12 mouse cellular contexts compared by ENCODE assay signal in the genomic region with DNA sequence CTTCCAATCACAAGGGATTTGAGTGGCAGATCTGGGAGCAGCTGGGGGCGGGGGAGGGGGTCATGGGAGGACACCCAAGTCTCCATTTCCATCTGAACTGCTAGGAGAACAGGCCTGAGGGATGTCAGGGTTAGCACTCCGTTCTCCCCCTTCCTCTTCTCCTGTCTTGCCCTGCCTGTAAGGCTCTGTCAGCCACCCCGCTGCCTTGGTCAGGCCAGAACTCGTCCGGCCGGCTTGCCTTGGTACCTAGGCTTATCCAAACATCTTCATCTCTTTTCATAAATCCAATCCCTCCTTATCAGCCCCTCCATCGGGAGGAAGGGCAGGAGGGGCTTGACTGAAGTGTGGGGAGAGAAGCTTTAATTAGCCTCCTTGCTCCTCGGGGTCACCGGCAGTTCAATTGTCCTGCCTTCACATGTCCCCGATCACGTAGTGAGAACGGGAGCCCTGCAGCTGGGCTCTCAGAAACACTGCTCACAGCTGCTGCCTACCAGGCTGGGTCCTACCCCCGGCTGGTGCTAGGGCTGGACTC.
DNase-seq lines count a peak whose midpoint lies in the region; ATAC-seq and TF ChIP-seq lines count a peak whose summit lies in the region.
"Had no signal": no experiment of that assay in that cellular context is flagged by ENCODE, and none has a peak within 500 bp of the region (broad histone marks: within the 10 kb centered on the region; RNA-seq: fewer than 3 reads in every experiment).

No protein-coding gene starts in this region.

- peaks cover 46% of the 10 kb centered on the region for H3K4me1 ChIP-seq in lung, embryonic 16.5 days (replicated peaks; ENCODE audit: control insufficient read depth, insufficient read depth, low read length)
- peaks cover 10% of the 10 kb centered on the region; the same call in 1 of the 2 replicates for H3K4me1 ChIP-seq in lung, adult 2 months (ENCODE audit: control insufficient read depth, insufficient read depth, low read length)
- peaks cover 67% of the 10 kb centered on the region for H3K4me1 ChIP-seq in embryonic facial prominence, embryonic 10.5 days
- peaks cover 33% of the 10 kb centered on the region for H3K4me1 ChIP-seq in forebrain, embryonic 14.5 days (ENCODE audit: control insufficient read depth, insufficient read depth, low read length)
- H3K4me1 ChIP-seq: megakaryocyte, embryonic 14.5 days had no signal

- 22% methylated on average over 13 of the region's 13 CpGs for WGBS in lung, embryonic 16.5 days
- 54% methylated on average over 13 of the region's 13 CpGs for WGBS in lung, adult 2 months
- 16% methylated on average over 13 of the region's 13 CpGs for WGBS in embryonic facial prominence, embryonic 10.5 days
- 31% methylated on average over 13 of the region's 13 CpGs for WGBS in forebrain, embryonic 14.5 days

- no peak for DNase-seq in lung, adult 2 months
- DNase-seq in embryonic facial prominence, embryonic 10.5 days (ENCODE audit: low spot score): peak; percentile 68
- peak; percentile 37 for DNase-seq in forebrain, embryonic 14.5 days (ENCODE audit: low spot score)
- DNase-seq in retina, embryonic 14.5 days (ENCODE audit: low spot score): peak; percentile 61
- DNase-seq in adrenal gland, postnatal 4 days (ENCODE audit: low spot score in 2 of 2): no peak
- no peak for DNase-seq in layer of hippocampus, adult 9-11 months
- DNase-seq: gastrocnemius, postnatal 14 days; heart, postnatal 10 days had no signal

- peak; percentile 89 for ATAC-seq in lung, embryonic 16.5 days (ENCODE audit: low read depth)
- peak; percentile 52; the same call in 1 of the 2 replicates for ATAC-seq in forebrain, embryonic 14.5 days

- H3K4me3 ChIP-seq in lung, embryonic 16.5 days (ENCODE audit: low read length): no peak overlapping the region
- no peak overlapping the region for H3K4me3 ChIP-seq in lung, adult 2 months (replicated peaks; ENCODE audit: extremely low read depth, low read depth, low read length)
- no peak overlapping the region for H3K4me3 ChIP-seq in embryonic facial prominence, embryonic 10.5 days
- no peak overlapping the region for H3K4me3 ChIP-seq in forebrain, embryonic 14.5 days (ENCODE audit: low read depth, low read length)
- H3K4me3 ChIP-seq: embryonic facial prominence, embryonic 15.5 days; limb, embryonic 15.5 days; megakaryocyte, embryonic 14.5 days had no signal

- no peak for TF ChIP-seq CTCF in lung, adult 2 months (IDR thresholded peaks at IDR 0.05; ENCODE audit: insufficient read depth, low read length)

- TF ChIP-seq POLR2A in lung, adult 2 months (IDR thresholded peaks at IDR 0.05; ENCODE audit: borderline replicate concordance, extremely low read depth, low read depth, low read length): no peak

- peak overlapping the region; percentile 39 for H3K9ac ChIP-seq in lung, embryonic 16.5 days (ENCODE audit: low read length)
- no peak overlapping the region for H3K9ac ChIP-seq in forebrain, embryonic 14.5 days (ENCODE audit: low read length)
- H3K9ac ChIP-seq: embryonic facial prominence, embryonic 15.5 days; limb, embryonic 15.5 days had no signal

- H3K27ac ChIP-seq in lung, embryonic 16.5 days (ENCODE audit: low read length): peak overlapping the region; percentile 79
- peak overlapping the region; percentile 72 for H3K27ac ChIP-seq in embryonic facial prominence, embryonic 10.5 days (replicated peaks)
- no peak overlapping the region for H3K27ac ChIP-seq in forebrain, embryonic 14.5 days (ENCODE audit: low read depth, low read length)
- H3K27ac ChIP-seq: limb, embryonic 15.5 days had no signal

- H3K9me3 ChIP-seq in lung, embryonic 16.5 days (ENCODE audit: control insufficient read depth, low read length): no peaks in the 10 kb centered on the region
- no peaks in the 10 kb centered on the region for H3K9me3 ChIP-seq in embryonic facial prominence, embryonic 10.5 days
- no peaks in the 10 kb centered on the region for H3K9me3 ChIP-seq in forebrain, embryonic 14.5 days (replicated peaks; ENCODE audit: control insufficient read depth, low read length)
- H3K9me3 ChIP-seq: embryonic facial prominence, embryonic 15.5 days; limb, embryonic 15.5 days had no signal

- H3K27me3 ChIP-seq in lung, embryonic 16.5 days (ENCODE audit: control insufficient read depth, insufficient read depth, low read depth, low read length): no peaks in the 10 kb centered on the region
- H3K27me3 ChIP-seq in embryonic facial prominence, embryonic 10.5 days (replicated peaks; ENCODE audit: low read depth, poor library complexity, severe bottlenecking): peaks cover 8% of the 10 kb centered on the region; the same call in 1 of the 2 replicates
- no peaks in the 10 kb centered on the region for H3K27me3 ChIP-seq in forebrain, embryonic 14.5 days (replicated peaks; ENCODE audit: control insufficient read depth, insufficient read depth, low read length)
- H3K27me3 ChIP-seq: megakaryocyte, embryonic 14.5 days had no signal

- no peaks in the 10 kb centered on the region for H3K36me3 ChIP-seq in lung, embryonic 16.5 days (ENCODE audit: control insufficient read depth, insufficient read depth, low read length)
- H3K36me3 ChIP-seq in embryonic facial prominence, embryonic 10.5 days (replicated peaks): no peaks in the 10 kb centered on the region
- H3K36me3 ChIP-seq in forebrain, embryonic 14.5 days (ENCODE audit: control insufficient read depth, insufficient read depth, low read length): no peaks in the 10 kb centered on the region
- H3K36me3 ChIP-seq: embryonic facial prominence, embryonic 15.5 days; limb, embryonic 15.5 days had no signal

- H3K4me2 ChIP-seq in lung, embryonic 16.5 days (ENCODE audit: low read depth, low read length): no peak overlapping the region
- no peak overlapping the region for H3K4me2 ChIP-seq in forebrain, embryonic 14.5 days (ENCODE audit: low read length)
- H3K4me2 ChIP-seq: embryonic facial prominence, embryonic 15.5 days; limb, embryonic 15.5 days had no signal

Comparison
In these comparisons a context has a peak if more than half of its experiments do, and no peak if none do; other contexts are left out.
1. DNase-seq: peak in embryonic facial prominence, embryonic 10.5 days (single experiment), forebrain, embryonic 14.5 days (single experiment) and retina, embryonic 14.5 days (single experiment); none in lung, adult 2 months (single experiment), adrenal gland, postnatal 4 days (0 of 2) and layer of hippocampus, adult 9-11 months (single experiment).